8 mouse cellular contexts compared by ENCODE assay signal in genomic region chr17:33685249-33685653, GRCm38 (mm10). TPM values are rescaled to one million over a fixed set of nuclear protein-coding genes. Genes with fewer than 3 reads are reported as not detected.
DNase-seq lines count a peak whose midpoint lies in the region; ATAC-seq and TF ChIP-seq lines count a peak whose summit lies in the region.

No protein-coding gene starts in this region.

- H3K36me3 ChIP-seq in ES-E14 (ENCODE audit: control insufficient read depth, insufficient read depth, low read length, poor library complexity, severe bottlenecking), result 0 out of 2 replicates have a peak, but pooled peaks cover 2% of the 10 kb centered on the region
- H3K36me3 ChIP-seq in forebrain, embryonic 15.5 days, result peaks cover 4% of the 10 kb centered on the region; the same call in 1 of the 2 replicates
- H3K36me3 ChIP-seq in lung, embryonic 14.5 days (ENCODE audit: insufficient read depth), result peaks cover 4% of the 10 kb centered on the region; the same call in 1 of the 2 replicates
- H3K36me3 ChIP-seq in thymus, adult 2 months (ENCODE audit: control insufficient read depth, insufficient read depth, low read length), result no peaks in the 10 kb centered on the region

- no peak for TF ChIP-seq CTCF in layer of hippocampus, adult 2 months (conservative IDR thresholded peaks at IDR 0.05)
- TF ChIP-seq CTCF in lung, embryonic 14.5 days (IDR thresholded peaks at IDR 0.05; ENCODE audit: low read depth), result peak; percentile 16; the same call in 1 of the 2 replicates
- no peak for TF ChIP-seq CTCF in olfactory bulb, adult 2 months (IDR thresholded peaks at IDR 0.05; ENCODE audit: insufficient read depth, low read depth, low read length)
- TF ChIP-seq CTCF in thymus, adult 2 months (IDR thresholded peaks at IDR 0.05; ENCODE audit: borderline replicate concordance, control insufficient read depth, extremely low read depth, insufficient read depth, low read length, poor library complexity), result no peak

- H3K27ac ChIP-seq in ES-E14 (ENCODE audit: insufficient read depth, low read depth, low read length, poor library complexity, severe bottlenecking), result peak overlapping the region; percentile 59
- H3K27ac ChIP-seq in forebrain, embryonic 15.5 days (replicated peaks), result peak overlapping the region; percentile 96
- H3K27ac ChIP-seq in layer of hippocampus, adult 2 months, result peak overlapping the region; percentile 99
- peak overlapping the region; percentile 95 for H3K27ac ChIP-seq in lung, embryonic 14.5 days (ENCODE audit: low read depth)
- H3K27ac ChIP-seq in olfactory bulb, adult 2 months (ENCODE audit: insufficient read depth, low read depth, low read length), result peak overlapping the region; percentile 91
- peak overlapping the region; percentile 50 for H3K27ac ChIP-seq in thymus, adult 2 months (ENCODE audit: control insufficient read depth, insufficient read depth, low read length)

- under 1% methylated on average over 42 of the region's 42 CpGs for WGBS in forebrain, embryonic 15.5 days
- 0% methylated on average over 42 of the region's 42 CpGs for WGBS in lung, embryonic 14.5 days
- under 1% methylated on average over 42 of the region's 42 CpGs for WGBS in olfactory bulb, adult 2 months
- WGBS in thymus, adult 2 months, result under 1% methylated on average over 42 of the region's 42 CpGs

- intact Hi-C loops in heart, postnatal 36 days (cut with DNase I), result loop anchor here (2.0 kb wide), 1 partner anchor 34 kb away; the partner anchor contains the start of gene March2

- H3K4me2 ChIP-seq in forebrain, embryonic 15.5 days (replicated peaks), result peak overlapping the region; percentile 64
- H3K4me2 ChIP-seq in lung, embryonic 14.5 days, result peak overlapping the region; percentile 86

- no peaks in the 10 kb centered on the region for H3K27me3 ChIP-seq in forebrain, embryonic 15.5 days
- H3K27me3 ChIP-seq in lung, embryonic 14.5 days (ENCODE audit: insufficient read depth, low read length), result no peaks in the 10 kb centered on the region
- no peaks in the 10 kb centered on the region for H3K27me3 ChIP-seq in thymus, adult 2 months (ENCODE audit: control insufficient read depth, insufficient read depth, low read length)

- peak overlapping the region; percentile 77 to 81 for H3K4me3 ChIP-seq in ES-E14 (ENCODE audit: insufficient read depth in 1 of 2, low read depth in 1 of 2, low read length in 2 of 2, poor library complexity in 1 of 2, severe bottlenecking in 1 of 2)
- H3K4me3 ChIP-seq in forebrain, embryonic 15.5 days, result peak overlapping the region; percentile 53
- peak overlapping the region; percentile 80 for H3K4me3 ChIP-seq in layer of hippocampus, adult 2 months
- peak overlapping the region; percentile 96 for H3K4me3 ChIP-seq in lung, embryonic 14.5 days (ENCODE audit: low read depth, low read length)
- peak overlapping the region; percentile 67 for H3K4me3 ChIP-seq in olfactory bulb, adult 2 months (ENCODE audit: insufficient read depth, low read depth, low read length)
- H3K4me3 ChIP-seq in thymus, adult 2 months (ENCODE audit: control insufficient read depth, insufficient read depth, low read length), result peak overlapping the region; percentile 73

- H3K9ac ChIP-seq in ES-E14 (ENCODE audit: insufficient read depth, low read depth, low read length, poor library complexity, severe bottlenecking), result peak overlapping the region; percentile 95
- H3K9ac ChIP-seq in forebrain, embryonic 15.5 days (replicated peaks), result peak overlapping the region; percentile 88
- peak overlapping the region; percentile 99 for H3K9ac ChIP-seq in lung, embryonic 14.5 days

- H3K4me1 ChIP-seq in ES-E14 (ENCODE audit: control insufficient read depth in 2 of 2, insufficient read depth in 2 of 2, low read length in 2 of 2, poor library complexity in 1 of 2), result peaks cover 0 to 9% of the 10 kb centered on the region in 2 experiments; a peak in 1 of 4 replicates
- peaks cover 45% of the 10 kb centered on the region for H3K4me1 ChIP-seq in forebrain, embryonic 15.5 days
- H3K4me1 ChIP-seq in lung, embryonic 14.5 days (ENCODE audit: insufficient read depth), result peaks cover 16% of the 10 kb centered on the region
- no peaks in the 10 kb centered on the region for H3K4me1 ChIP-seq in olfactory bulb, adult 2 months (ENCODE audit: control insufficient read depth, insufficient read depth, low read length)
- H3K4me1 ChIP-seq in thymus, adult 2 months (replicated peaks; ENCODE audit: control insufficient read depth, insufficient read depth, low read length), result no peaks in the 10 kb centered on the region; the same call in 1 of the 2 replicates

- TF ChIP-seq POLR2A in olfactory bulb, adult 2 months (IDR thresholded peaks at IDR 0.05; ENCODE audit: insufficient read depth, low read depth, low read length), result peak; percentile 80
- TF ChIP-seq POLR2A in thymus, adult 2 months (IDR thresholded peaks at IDR 0.05; ENCODE audit: control insufficient read depth, extremely low read depth, insufficient read depth, low read length, poor library complexity), result peak; percentile 95

- peak; percentile 97 for ATAC-seq in forebrain, embryonic 15.5 days (replicated peaks)
- ATAC-seq in lung, embryonic 14.5 days (ENCODE audit: insufficient read depth), result peak; percentile 99

- H3K9me3 ChIP-seq in ES-E14 (ENCODE audit: control insufficient read depth, insufficient read depth, low read depth, low read length), result no peaks in the 10 kb centered on the region
- no peaks in the 10 kb centered on the region for H3K9me3 ChIP-seq in forebrain, embryonic 15.5 days
- no peaks in the 10 kb centered on the region for H3K9me3 ChIP-seq in lung, embryonic 14.5 days (ENCODE audit: low read depth, low read length)

- peak; percentile 89 for DNase-seq in ES-E14 (ENCODE audit: low read depth, low spot score)
- DNase-seq in cerebellum, adult 11-12 months, result peak; percentile 97
- peak; percentile 96 to 98 for DNase-seq in heart, postnatal 36 days
- peak; percentile 96 to 98 for DNase-seq in layer of hippocampus, adult 2 months (ENCODE audit: low spot score in 2 of 2)
- DNase-seq in lung, embryonic 14.5 days, result peak; percentile 98
- peak; percentile 99 for DNase-seq in thymus, adult 2 months

- in situ Hi-C loops in ES-E14 (cut with MboI; ENCODE audit: low sequenced_read_pairs in 2 of 2, unreplicated experiment in 2 of 2), result no loop called here

TF ChIP-seq in ES-E14, 5 proteins besides CTCF, POLR2A, EP300 and RAD21:
- 0 out of 2 replicates have a peak, but pooled peaks have one; percentile 62 for TF ChIP-seq HCFC1 (IDR thresholded peaks at IDR 0.05; ENCODE audit: borderline replicate concordance, insufficient read depth, low read length)
- no peak for TF ChIP-seq ZNF384 (IDR thresholded peaks at IDR 0.05; ENCODE audit: low read depth, low read length)
TF ChIP-seq in ES-E14: peak in this region for 1.

RNA-seq across cellular contexts. Expression of gene Hnrnpm, which starts 1.4 kb away (rescaled TPM):
- 151 and 195 TPM in 2 replicates for total RNA-seq in ES-E14 (2012; rRNA removed)
- polyA plus RNA-seq in forebrain, embryonic 15.5 days (2015; fragmentation: Nextera tagmentation; extraction: Ambion mirVana), result 246 and 265 TPM in 2 replicates
- 10 to 100 TPM; 82.5 to 83.7 TPM for total RNA-seq in heart, postnatal 36 days (2021)
- 100 to 1,000 TPM; 164 to 178 TPM for total RNA-seq in layer of hippocampus, adult 2 months (2021)
- 407 and 411 TPM in 2 replicates for polyA plus RNA-seq in lung, embryonic 14.5 days (2014; fragmentation: Nextera tagmentation; extraction: Ambion mirVana)
- polyA plus RNA-seq in olfactory bulb, adult 2 months (2012; ENCODE audit: insufficient read depth, insufficient read length, low replicate concordance, missing spikeins), result 317 TPM in 1 of 2 replicates, not detected in the other
- polyA plus RNA-seq in thymus, adult 2 months (2012; rRNA removed), result 217 and 220 TPM in 2 replicates

RNA-seq across cellular contexts. Expression of gene March2, which starts 33.2 kb away (rescaled TPM):
- 14.3 and 17.4 TPM in 2 replicates for total RNA-seq in ES-E14 (2012; rRNA removed)
- 71.8 and 72.8 TPM in 2 replicates for polyA plus RNA-seq in forebrain, embryonic 15.5 days (2015; fragmentation: Nextera tagmentation; extraction: Ambion mirVana)
- total RNA-seq in heart, postnatal 36 days (2021), result 100 to 1,000 TPM; 141 to 157 TPM
- total RNA-seq in layer of hippocampus, adult 2 months (2021), result 10 to 100 TPM; 84.7 to 86.1 TPM
- 45.3 and 46.4 TPM in 2 replicates for polyA plus RNA-seq in lung, embryonic 14.5 days (2014; fragmentation: Nextera tagmentation; extraction: Ambion mirVana)
- polyA plus RNA-seq in olfactory bulb, adult 2 months (2012; ENCODE audit: insufficient read depth, insufficient read length, low replicate concordance, missing spikeins), result not detected in 2 replicates
- 119 and 120 TPM in 2 replicates for polyA plus RNA-seq in thymus, adult 2 months (2012; rRNA removed)

RNA-seq across cellular contexts. Expression of gene Pram1, which starts 47.4 kb away (rescaled TPM):
- 0.45 and 0.69 TPM in 2 replicates for total RNA-seq in ES-E14 (2012; rRNA removed)
- polyA plus RNA-seq in forebrain, embryonic 15.5 days (2015; fragmentation: Nextera tagmentation; extraction: Ambion mirVana), result 0.41 and 0.46 TPM in 2 replicates
- total RNA-seq in heart, postnatal 36 days (2021), result under 1 TPM in 1 of 2 experiments, not detected in 1; 0.22 TPM
- under 1 TPM; 0.51 to 0.59 TPM for total RNA-seq in layer of hippocampus, adult 2 months (2021)
- 0.55 and 1.6 TPM in 2 replicates for polyA plus RNA-seq in lung, embryonic 14.5 days (2014; fragmentation: Nextera tagmentation; extraction: Ambion mirVana)
- polyA plus RNA-seq in olfactory bulb, adult 2 months (2012; ENCODE audit: insufficient read depth, insufficient read length, low replicate concordance, missing spikeins), result not detected in 2 replicates
- 0.53 and 1.5 TPM in 2 replicates for polyA plus RNA-seq in thymus, adult 2 months (2012; rRNA removed)

RNA-seq across cellular contexts. Expression of gene Zfp414, which starts 56.4 kb away (rescaled TPM):
- total RNA-seq in ES-E14 (2012; rRNA removed), result 13.6 and 19.8 TPM in 2 replicates
- 58.9 and 59.3 TPM in 2 replicates for polyA plus RNA-seq in forebrain, embryonic 15.5 days (2015; fragmentation: Nextera tagmentation; extraction: Ambion mirVana)
- 10 to 100 TPM in 1 of 2 experiments, 1 to 10 TPM in 1; 9.8 to 10.6 TPM for total RNA-seq in heart, postnatal 36 days (2021)
- total RNA-seq in layer of hippocampus, adult 2 months (2021), result 10 to 100 TPM; 50.1 to 51.3 TPM
- polyA plus RNA-seq in lung, embryonic 14.5 days (2014; fragmentation: Nextera tagmentation; extraction: Ambion mirVana), result 68.6 and 74.0 TPM in 2 replicates
- polyA plus RNA-seq in olfactory bulb, adult 2 months (2012; ENCODE audit: insufficient read depth, insufficient read length, low replicate concordance, missing spikeins), result not detected in 2 replicates
- 145 and 152 TPM in 2 replicates for polyA plus RNA-seq in thymus, adult 2 months (2012; rRNA removed)

Comparison
In these comparisons a context has a peak if more than half of its experiments do, and no peak if none do; other contexts are left out.
1. Peak in every context shown above with its lines: DNase-seq, ATAC-seq, H3K4me3 ChIP-seq and H3K27ac ChIP-seq.